17 mouse cellular contexts compared by ENCODE assay signal in genomic region chr1:149226400-149226799, GRCm38 (mm10).
"Had no signal": no experiment of that assay in that cellular context is flagged by ENCODE, and none has a peak within 500 bp of the region (broad histone marks: within the 10 kb centered on the region; RNA-seq: fewer than 3 reads in every experiment).

No protein-coding gene starts in this region.

- H3K9me3 ChIP-seq: midbrain, embryonic 10.5 days; midbrain, embryonic 13.5 days; neural tube, embryonic 15.5 days had no signal

- DNase-seq: lung, adult 18-20 months; lung, embryonic 14.5 days; lung, postnatal 10 days; lung, postnatal 4 days; retina, postnatal 1 day; right cerebral cortex, adult 18-20 months; right cerebral cortex, postnatal 25 days; right cerebral cortex, postnatal 4 days; spleen, adult 18-20 months; thymus, adult 18-20 months; thymus, postnatal 14 days; thymus, postnatal 36 days had no signal

- H3K4me1 ChIP-seq: midbrain, embryonic 10.5 days; midbrain, embryonic 13.5 days; neural tube, embryonic 13.5 days; neural tube, embryonic 15.5 days had no signal

- ATAC-seq: midbrain, embryonic 13.5 days had no signal

- H3K9ac ChIP-seq: lung, embryonic 14.5 days; midbrain, embryonic 13.5 days; neural tube, embryonic 13.5 days; neural tube, embryonic 15.5 days had no signal

- H3K4me2 ChIP-seq: lung, embryonic 14.5 days; midbrain, embryonic 13.5 days; neural tube, embryonic 13.5 days; neural tube, embryonic 15.5 days had no signal

- H3K27me3 ChIP-seq: midbrain, embryonic 13.5 days; neural tube, embryonic 13.5 days; neural tube, embryonic 15.5 days had no signal

- H3K36me3 ChIP-seq: midbrain, embryonic 10.5 days; midbrain, embryonic 13.5 days; neural tube, embryonic 13.5 days; neural tube, embryonic 15.5 days had no signal

- H3K4me3 ChIP-seq: midbrain, embryonic 10.5 days; midbrain, embryonic 13.5 days; myocyte; neural tube, embryonic 13.5 days; neural tube, embryonic 15.5 days had no signal

- H3K27ac ChIP-seq: midbrain, embryonic 10.5 days; midbrain, embryonic 13.5 days; neural tube, embryonic 13.5 days; neural tube, embryonic 15.5 days had no signal
